Mouse (Mus musculus) thymus, adult 2 months (tissue): ENCODE measurements around the gene 1700008O03Rik. TPM values are rescaled to one million over a fixed set of nuclear protein-coding genes. Genes with fewer than 3 reads are reported as not detected.

Experiments
- DNase-seq: peaks from one replicate; pipeline ENCODE4 v3.0.0; 2021
- H3K27ac ChIP-seq: fragments of 200-500 bp; 2 replicates; pipeline ENCODE4 v1.5.1; 2012; ENCODE audit warnings: low read length, control low read depth; ENCODE audit not compliant: control insufficient read depth, insufficient read depth
- H3K27me3 ChIP-seq: fragments of 200-500 bp; 2 replicates; pipeline ENCODE4 v1.6.1; 2012; ENCODE audit warnings: mild to moderate bottlenecking, low read length, moderate library complexity, mixed read lengths; ENCODE audit not compliant: control insufficient read depth, insufficient read depth
- H3K36me3 ChIP-seq: fragments of 200-500 bp; 2 replicates; pipeline ENCODE4 v1.6.1; 2012; ENCODE audit warnings: mild to moderate bottlenecking, low read length, moderate library complexity; ENCODE audit not compliant: control insufficient read depth, insufficient read depth
- H3K4me1 ChIP-seq: fragments of 200-500 bp; replicated peaks from 2 replicates; pipeline ENCODE4 v1.6.1; 2012; ENCODE audit warnings: low read length; ENCODE audit not compliant: control insufficient read depth, insufficient read depth
- H3K4me3 ChIP-seq: fragments of 200-500 bp; 2 replicates; pipeline ENCODE4 v1.5.1; 2012; ENCODE audit warnings: mild to moderate bottlenecking, low read length, control low read depth, moderate library complexity; ENCODE audit not compliant: control insufficient read depth, insufficient read depth
- CTCF ChIP-seq: fragments of 200-500 bp; IDR thresholded peaks from 2 replicates; pipeline ENCODE4 v1.5.1; 2012; ENCODE audit warnings: mild to moderate bottlenecking, control low read depth, low read length, moderate library complexity, borderline replicate concordance; ENCODE audit not compliant: control insufficient read depth, poor library complexity, insufficient read depth; ENCODE audit errors: extremely low read depth
- POLR2A ChIP-seq: fragments of 200-500 bp; IDR thresholded peaks from 2 replicates; pipeline ENCODE4 v1.6.1; 2012; ENCODE audit warnings: mild to moderate bottlenecking, low read length, control low read depth, moderate library complexity; ENCODE audit not compliant: control insufficient read depth, poor library complexity, insufficient read depth; ENCODE audit errors: extremely low read depth
- WGBS: fragments of 180-500 bp; shearing (Covaris S2); methylation state at CpG from one replicate; pipeline ENCODE4 v1.1.7; 2018; 5-methylcytosine and 5-hydroxymethylcytosine counted together
- polyA plus RNA-seq: library from polyadenylated mRNA; depleted of rRNA; stranded (reverse); fragments of >200 nt; gene quantifications from 2 replicates; pipeline ENCODE4 v1.2.3, GENCODE M21; 2012; rRNA removed

1700008O03Rik gene
- polyA plus RNA-seq, 1 experiment, result 2.1 TPM

DNA sequence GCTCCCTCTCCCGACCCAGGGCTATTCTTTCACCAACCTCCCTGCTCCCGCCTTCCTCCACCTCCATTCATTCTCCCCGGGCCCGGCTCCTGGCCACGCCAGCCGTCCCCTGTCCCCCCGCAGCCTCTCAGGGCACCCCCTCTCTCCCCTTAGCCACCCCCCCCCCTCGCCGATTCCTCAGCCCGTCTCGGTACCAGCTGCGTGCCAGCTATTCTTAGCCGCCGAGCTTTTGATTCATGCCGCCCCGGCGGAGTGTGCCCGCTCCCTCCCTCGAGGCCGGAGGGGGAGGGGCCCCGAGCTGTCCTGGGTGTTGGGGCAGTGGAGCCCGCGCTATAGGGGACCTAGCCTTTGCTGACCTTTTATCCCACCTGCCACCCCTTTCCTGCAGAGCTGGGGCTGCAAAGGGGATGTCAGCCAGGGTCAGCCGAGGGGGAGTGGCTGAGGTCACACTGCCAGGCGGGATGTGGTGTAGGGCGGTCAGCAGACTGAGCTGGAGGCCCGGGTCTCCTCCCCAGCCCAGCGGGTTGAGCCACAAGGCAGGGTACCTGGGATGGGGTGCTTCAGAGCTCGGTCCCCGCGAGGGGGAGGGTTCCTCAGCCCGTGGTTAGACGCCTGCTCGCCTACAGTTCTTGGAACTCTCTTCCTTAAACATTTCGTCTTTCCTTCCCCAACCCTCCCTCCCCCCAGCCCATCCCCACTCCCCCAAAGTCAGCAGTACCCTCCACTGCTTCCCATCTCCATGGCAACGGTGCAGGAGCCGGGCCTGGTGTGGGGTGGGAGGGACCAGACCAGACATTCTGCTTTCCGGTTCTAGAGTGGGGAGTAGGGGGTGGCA, 74.5 kb downstream of the 1700008O03Rik start:
- Histone ChIP-seq H3K27me3 (peaks cover 12% of the 10 kb centered on the region), H3K27ac (no peak overlapping the region), H3K4me3 (no peak overlapping the region), H3K36me3 (no peaks in the 10 kb centered on the region), H3K4me1 (peaks cover 9% of the 10 kb centered on the region; the same call in 1 of the 2 replicates)
- 2% methylated on average over 38 of the region's 38 CpGs for WGBS
- DNase-seq, result no peak
- TF ChIP-seq CTCF (no peak), POLR2A (no peak)

DNA sequence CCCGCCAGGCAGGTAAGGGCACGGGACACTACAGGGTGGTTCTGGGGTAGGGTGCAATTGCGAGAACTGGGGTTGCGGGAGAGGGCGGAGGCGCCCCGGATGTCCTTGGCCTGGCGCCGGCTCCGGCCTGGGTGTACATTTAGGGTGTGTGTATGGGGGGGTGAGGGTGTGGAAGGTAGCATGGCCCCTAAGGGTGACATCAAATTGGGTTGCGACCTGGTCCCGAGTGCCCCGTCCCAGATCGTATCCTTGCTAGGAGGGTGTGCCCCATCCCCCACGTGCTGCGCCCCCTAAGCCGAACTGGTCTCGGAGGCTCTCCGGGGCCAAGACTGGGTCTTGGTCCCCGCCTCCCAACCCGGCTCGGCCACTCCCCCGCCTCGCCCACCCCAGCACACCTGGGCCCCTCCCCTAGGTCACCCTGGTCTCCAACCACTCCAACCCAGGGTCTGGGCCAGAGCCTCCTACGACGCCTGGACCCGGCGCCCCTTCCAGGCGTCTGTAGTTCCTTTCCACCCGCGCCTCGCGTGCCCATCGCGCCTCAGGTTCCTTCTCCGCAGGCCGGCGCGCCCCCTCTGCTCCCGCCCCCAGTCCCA, 75.2 kb downstream of the 1700008O03Rik start:
- no peak overlapping the region for H3K4me3 ChIP-seq
- H3K27me3 ChIP-seq, result peaks cover 12% of the 10 kb centered on the region
- 3% methylated on average over 39 of the region's 40 CpGs for WGBS
- TF ChIP-seq CTCF (no peak), POLR2A (no peak)
- peaks cover 15% of the 10 kb centered on the region for H3K4me1 ChIP-seq
- no peaks in the 10 kb centered on the region for H3K36me3 ChIP-seq
- no peak for DNase-seq
- no peak overlapping the region for H3K27ac ChIP-seq

Other genes with a start within 250 kb of the 1700008O03Rik start
- gene Klk1b16, start 249.1 kb downstream of the 1700008O03Rik start, polyA plus RNA-seq, result 0.46 and 0.86 TPM in 2 replicates
- 0.15 and 0.27 TPM in 2 replicates for gene Klk1b24, start 197.6 kb downstream of the 1700008O03Rik start, polyA plus RNA-seq
- gene Klk1b3, start 187.6 kb downstream of the 1700008O03Rik start, polyA plus RNA-seq, result 0.75 and 0.97 TPM in 2 replicates
- 0.71 and 1.7 TPM in 2 replicates for gene Klk1b4, start 178.4 kb downstream of the 1700008O03Rik start, polyA plus RNA-seq
- gene Klk1b5, start 169.9 kb downstream of the 1700008O03Rik start, polyA plus RNA-seq, result 0.18 and 0.44 TPM in 2 replicates
- 21.7 and 27.1 TPM in 2 replicates for gene Klk1, start 160.5 kb downstream of the 1700008O03Rik start, polyA plus RNA-seq
- gene Gm36864, start 149.6 kb downstream of the 1700008O03Rik start, polyA plus RNA-seq, result not detected in 2 replicates
- gene 1700028J19Rik, start 139.1 kb downstream of the 1700008O03Rik start, polyA plus RNA-seq, result 2.4 and 3.6 TPM in 2 replicates
- gene 2410002F23Rik, start 139.1 kb downstream of the 1700008O03Rik start, polyA plus RNA-seq, result 173 and 177 TPM in 2 replicates
- gene Acp4, start 128.4 kb downstream of the 1700008O03Rik start, polyA plus RNA-seq, result 0.16 and 0.24 TPM in 2 replicates
- 1.1 TPM in 1 of 2 replicates, not detected in the other for gene Gm15517, start 124.4 kb downstream of the 1700008O03Rik start, polyA plus RNA-seq
- gene Clec11a, start 78.9 kb downstream of the 1700008O03Rik start, polyA plus RNA-seq, result 2.3 and 3.1 TPM in 2 replicates
- 1.1 and 1.9 TPM in 2 replicates for gene Shank1, start 75.6 kb downstream of the 1700008O03Rik start, polyA plus RNA-seq
- gene Syt3, start 1.7 kb downstream of the 1700008O03Rik start, polyA plus RNA-seq, result 2.5 and 2.7 TPM in 2 replicates
- gene Lrrc4b, start 43.2 kb upstream of the 1700008O03Rik start, polyA plus RNA-seq, result 0.84 and 1.4 TPM in 2 replicates
- gene Aspdh, start 79.6 kb upstream of the 1700008O03Rik start, polyA plus RNA-seq, result 0.32 and 1.6 TPM in 2 replicates
- gene Josd2, start 82.2 kb upstream of the 1700008O03Rik start, polyA plus RNA-seq, result 107 and 142 TPM in 2 replicates
- 378 and 406 TPM in 2 replicates for gene Emc10, start 110.7 kb upstream of the 1700008O03Rik start, polyA plus RNA-seq
- gene Fam71e1, start 110.8 kb upstream of the 1700008O03Rik start, polyA plus RNA-seq, result 7.8 and 9.4 TPM in 2 replicates
- 0.53 and 0.55 TPM in 2 replicates for gene Mybpc2, start 138.8 kb upstream of the 1700008O03Rik start, polyA plus RNA-seq
- 40.3 and 43.3 TPM in 2 replicates for gene Spib, start 146.3 kb upstream of the 1700008O03Rik start, polyA plus RNA-seq
- 208 and 235 TPM in 2 replicates for gene Pold1, start 163.0 kb upstream of the 1700008O03Rik start, polyA plus RNA-seq
- gene Nr1h2, start 168.1 kb upstream of the 1700008O03Rik start, polyA plus RNA-seq, result 302 and 308 TPM in 2 replicates
- gene Napsa, start 186.6 kb upstream of the 1700008O03Rik start, polyA plus RNA-seq, result 28.0 and 32.0 TPM in 2 replicates
- 0.82 and 1.0 TPM in 2 replicates for gene Kcnc3, start 204.8 kb upstream of the 1700008O03Rik start, polyA plus RNA-seq